Mouse (Mus musculus): ENCODE measurements around the gene Ntf5. TPM values are rescaled to one million over a fixed set of nuclear protein-coding genes. Genes with fewer than 3 reads are reported as not detected.

Gene Ntf5
- 0.10 and 0.91 TPM in 2 replicates for polyA plus RNA-seq (2012; rRNA removed)

GRCm38 (mm10) chr7:45413113-45413863, at the start of gene Ntf5:
TSS of gene Ntf5 (plus strand) at chr7:45413695.

GRCm38 (mm10) chr7:45366652-45367019, 46.9 kb upstream of the Ntf5 start, which contains the start of gene Ppfia3:
TSS of gene Ppfia3 (minus strand) at chr7:45367019.

GRCm38 (mm10) chr7:45370475-45371311, 42.8 kb upstream of the Ntf5 start, which contains the start of gene Lin7b:
TSS of gene Lin7b (minus strand) at chr7:45370583.

GRCm38 (mm10) chr7:45395578-45396336, 17.7 kb upstream of the Ntf5 start, which contains the start of gene Snrnp70:
TSS of gene Snrnp70 (minus strand) at chr7:45395742.

GRCm38 (mm10) chr7:45405091-45406075, 8.1 kb upstream of the Ntf5 start, which contains the start of gene Kcna7:
TSS of gene Kcna7 (plus strand) at chr7:45405653.

GRCm38 (mm10) chr7:45420615-45420919, 7.1 kb downstream of the Ntf5 start, which contains the start of gene Lhb:
TSS of gene Lhb (plus strand) at chr7:45420820.

GRCm38 (mm10) chr7:45434203-45435015, 20.9 kb downstream of the Ntf5 start, which contains the start of gene Gys1:
TSS of gene Gys1 (plus strand) at chr7:45434844.

GRCm38 (mm10) chr7:45437521-45438276, 24.2 kb downstream of the Ntf5 start, which contains the start of gene Ruvbl2:
TSS of gene Ruvbl2 (minus strand) at chr7:45438096.

GRCm38 (mm10) chr7:45459564-45460140, 46.2 kb downstream of the Ntf5 start, which contains the start of gene Ftl1:
TSS of gene Ftl1 (minus strand) at chr7:45459884.

GRCm38 (mm10) chr7:45466283-45467089, 53.0 kb downstream of the Ntf5 start, which contains the start of gene Bax:
TSS of gene Bax (minus strand) at chr7:45466898.

Other genes with a start within 250 kb of the Ntf5 start
- gene Slc17a7, start 249.7 kb upstream of the Ntf5 start, polyA plus RNA-seq (2012; rRNA removed), result 12.2 and 25.0 TPM in 2 replicates
- gene Gfy, start 234.1 kb upstream of the Ntf5 start, polyA plus RNA-seq (2012; rRNA removed), result 0.05 and 0.21 TPM in 2 replicates
- gene Pth2, start 232.7 kb upstream of the Ntf5 start, polyA plus RNA-seq (2012; rRNA removed), result 0.20 and 0.23 TPM in 2 replicates
- 0.88 and 1.1 TPM in 2 replicates for gene Ccdc155, start 208.8 kb upstream of the Ntf5 start, polyA plus RNA-seq (2012; rRNA removed)
- gene Dkkl1, start 201.5 kb upstream of the Ntf5 start, polyA plus RNA-seq (2012; rRNA removed), result 2.0 and 3.2 TPM in 2 replicates
- gene Tead2, start 197.9 kb upstream of the Ntf5 start, polyA plus RNA-seq (2012; rRNA removed), result 257 and 271 TPM in 2 replicates
- gene Cd37, start 174.6 kb upstream of the Ntf5 start, polyA plus RNA-seq (2012; rRNA removed), result 1.6 and 1.8 TPM in 2 replicates
- gene Slc6a16, start 172.6 kb upstream of the Ntf5 start, polyA plus RNA-seq (2012; rRNA removed), result 0.61 and 0.96 TPM in 2 replicates
- not detected in 2 replicates for gene Slc6a21, start 136.2 kb upstream of the Ntf5 start, polyA plus RNA-seq (2012; rRNA removed)
- gene Trpm4, start 79.9 kb upstream of the Ntf5 start, polyA plus RNA-seq (2012; rRNA removed), result 16.8 and 23.9 TPM in 2 replicates
- 1.1 and 3.8 TPM in 2 replicates for gene Hrc, start 78.4 kb upstream of the Ntf5 start, polyA plus RNA-seq (2012; rRNA removed)
- 44.2 and 45.9 TPM in 2 replicates for gene Ppfia3, start 46.7 kb upstream of the Ntf5 start, polyA plus RNA-seq (2012; rRNA removed)
- 14.4 and 15.8 TPM in 2 replicates for gene Lin7b, start 43.1 kb upstream of the Ntf5 start, polyA plus RNA-seq (2012; rRNA removed)
- 864 and 911 TPM in 2 replicates for gene Snrnp70, start 18.0 kb upstream of the Ntf5 start, polyA plus RNA-seq (2012; rRNA removed)
- gene Kcna7, start 8.0 kb upstream of the Ntf5 start, polyA plus RNA-seq (2012; rRNA removed), result not detected in 2 replicates
- gene Lhb, start 7.1 kb downstream of the Ntf5 start, polyA plus RNA-seq (2012; rRNA removed), result 1.1 and 1.3 TPM in 2 replicates
- 22.6 and 27.0 TPM in 2 replicates for gene Gys1, start 21.1 kb downstream of the Ntf5 start, polyA plus RNA-seq (2012; rRNA removed)
- gene Ruvbl2, start 24.4 kb downstream of the Ntf5 start, polyA plus RNA-seq (2012; rRNA removed), result 139 and 159 TPM in 2 replicates
- gene Ftl1, start 46.2 kb downstream of the Ntf5 start, polyA plus RNA-seq (2012; rRNA removed), result 1,642 and 1,691 TPM in 2 replicates
- 196 and 200 TPM in 2 replicates for gene Bax, start 53.2 kb downstream of the Ntf5 start, polyA plus RNA-seq (2012; rRNA removed)
- 0.12 and 0.45 TPM in 2 replicates for gene Tulp2, start 68.2 kb downstream of the Ntf5 start, polyA plus RNA-seq (2012; rRNA removed)
- gene Gm45808, start 73.1 kb downstream of the Ntf5 start, polyA plus RNA-seq (2012; rRNA removed), result 0.16 TPM in 1 of 2 replicates, not detected in the other
- gene Dhdh, start 75.1 kb downstream of the Ntf5 start, polyA plus RNA-seq (2012; rRNA removed), result 2.2 and 2.7 TPM in 2 replicates
- 104 and 148 TPM in 2 replicates for gene Nucb1, start 96.7 kb downstream of the Ntf5 start, polyA plus RNA-seq (2012; rRNA removed)
- 15.9 and 19.8 TPM in 2 replicates for gene Ppp1r15a, start 112.6 kb downstream of the Ntf5 start, polyA plus RNA-seq (2012; rRNA removed)
- 3.1 and 9.6 TPM in 2 replicates for gene Plekha4, start 112.6 kb downstream of the Ntf5 start, polyA plus RNA-seq (2012; rRNA removed)
- 0.33 and 0.73 TPM in 2 replicates for gene Hsd17b14, start 141.2 kb downstream of the Ntf5 start, polyA plus RNA-seq (2012; rRNA removed)
- 31.0 and 38.8 TPM in 2 replicates for gene Bcat2, start 156.5 kb downstream of the Ntf5 start, polyA plus RNA-seq (2012; rRNA removed)
- 0.23 TPM in 1 of 2 replicates, not detected in the other for gene Fgf21, start 201.8 kb downstream of the Ntf5 start, polyA plus RNA-seq (2012; rRNA removed)
- 0.02 and 0.43 TPM in 2 replicates for gene Fut1, start 203.6 kb downstream of the Ntf5 start, polyA plus RNA-seq (2012; rRNA removed)
- 0.14 and 0.28 TPM in 2 replicates for gene Izumo1, start 208.1 kb downstream of the Ntf5 start, polyA plus RNA-seq (2012; rRNA removed)
- 12.3 and 14.3 TPM in 2 replicates for gene Rasip1, start 213.8 kb downstream of the Ntf5 start, polyA plus RNA-seq (2012; rRNA removed)
- gene Mamstr, start 226.3 kb downstream of the Ntf5 start, polyA plus RNA-seq (2012; rRNA removed), result 3.5 and 7.4 TPM in 2 replicates

Data from central nervous system, embryonic 14 days (tissue).